Mouse (Mus musculus): ENCODE measurements around the gene Col4a3. TPM values are rescaled to one million over a fixed set of nuclear protein-coding genes. Genes with fewer than 3 reads are reported as not detected.
A peak's percentile ranks its signal among the peaks of the same experiment; 100 is the strongest.

The Col4a3 gene
- total RNA-seq, 1 experiment from 2014 or later = not detected

GRCm38 (mm10) chr1:82726482-82726881, 139.8 kb downstream of the Col4a3 start:
- no peak for ATAC-seq (replicated peaks in 1 of 2; ENCODE audit: insufficient read depth in 1 of 2, low FRiP score in 2 of 2, low TSS enrichment in 1 of 2, low read depth in 1 of 2, poor library complexity in 2 of 2, severe bottlenecking in 2 of 2)

DNA sequence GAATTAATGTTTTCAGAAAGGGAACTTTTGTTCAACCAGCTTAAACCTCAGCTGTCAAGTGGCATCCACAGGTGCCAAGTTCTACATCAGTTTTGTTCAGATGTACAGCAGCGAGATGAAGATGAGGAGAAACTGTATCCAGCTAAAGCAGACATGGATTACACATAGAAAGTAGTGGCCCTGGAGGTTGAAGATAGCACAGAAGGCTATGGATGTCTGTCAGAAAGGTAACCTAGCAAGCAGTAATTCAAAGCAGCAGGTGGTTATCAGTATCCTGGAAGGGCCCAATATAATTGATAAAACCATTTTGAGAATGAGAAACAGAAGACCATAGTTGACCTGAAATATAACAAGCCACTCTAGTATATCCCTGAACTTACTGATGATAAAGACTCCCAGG, 146.6 kb downstream of the Col4a3 start:
- ATAC-seq (replicated peaks in 1 of 2; ENCODE audit: insufficient read depth in 1 of 2, low FRiP score in 2 of 2, low TSS enrichment in 1 of 2, low read depth in 1 of 2, poor library complexity in 2 of 2, severe bottlenecking in 2 of 2) = no peak

DNA sequence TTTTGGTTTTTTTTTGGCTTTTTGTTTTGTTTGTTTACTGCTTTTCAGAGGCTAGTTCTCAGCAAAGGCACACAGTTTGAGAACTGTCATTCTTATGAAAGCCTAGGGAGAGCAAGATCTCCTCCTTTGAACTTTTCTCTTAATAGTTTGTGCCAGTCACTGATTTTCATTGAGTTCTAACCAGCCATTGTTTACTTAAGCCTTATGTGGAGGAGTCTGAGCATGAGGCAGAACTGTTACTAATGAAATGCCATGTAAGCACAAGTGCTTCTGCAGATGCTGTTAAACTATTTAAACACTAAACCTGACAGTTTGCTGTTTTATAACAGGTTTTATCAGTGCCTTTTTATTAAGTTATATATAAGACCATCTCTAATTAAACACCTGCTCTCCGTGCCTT, 151.3 kb downstream of the Col4a3 start:
- ATAC-seq (replicated peaks in 1 of 2; ENCODE audit: insufficient read depth in 1 of 2, low FRiP score in 2 of 2, low TSS enrichment in 1 of 2, low read depth in 1 of 2, poor library complexity in 2 of 2, severe bottlenecking in 2 of 2) = no peak

- ATAC-seq (replicated peaks in 1 of 2; ENCODE audit: insufficient read depth in 1 of 2, low FRiP score in 2 of 2, low TSS enrichment in 1 of 2, low read depth in 1 of 2, poor library complexity in 2 of 2, severe bottlenecking in 2 of 2) = no peak
These were observed 154.8 kb downstream of the Col4a3 start for GRCm38 (mm10) chr1:82741539-82741938.

DNA sequence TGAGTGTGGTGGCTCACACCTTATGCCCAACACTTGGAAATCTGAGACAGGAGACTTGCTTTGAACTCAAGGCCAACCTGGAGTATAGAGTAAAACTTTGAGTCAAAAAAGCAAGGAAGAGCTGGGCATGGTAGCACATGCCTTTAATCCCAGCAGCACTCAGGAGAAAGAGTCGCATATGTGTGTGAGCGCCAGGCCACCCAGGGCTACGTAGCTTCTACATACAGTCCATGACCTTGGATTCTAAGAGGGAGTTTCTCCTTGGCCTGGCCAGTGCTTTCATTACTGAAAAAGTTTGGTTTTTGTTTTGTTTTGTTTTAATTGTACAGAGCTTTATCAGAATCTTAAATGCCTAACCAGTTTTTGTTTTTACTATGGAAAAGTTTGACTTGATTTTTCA, 157.2 kb downstream of the Col4a3 start:
- no peak for ATAC-seq (replicated peaks in 1 of 2; ENCODE audit: insufficient read depth in 1 of 2, low FRiP score in 2 of 2, low TSS enrichment in 1 of 2, low read depth in 1 of 2, poor library complexity in 2 of 2, severe bottlenecking in 2 of 2)

DNA sequence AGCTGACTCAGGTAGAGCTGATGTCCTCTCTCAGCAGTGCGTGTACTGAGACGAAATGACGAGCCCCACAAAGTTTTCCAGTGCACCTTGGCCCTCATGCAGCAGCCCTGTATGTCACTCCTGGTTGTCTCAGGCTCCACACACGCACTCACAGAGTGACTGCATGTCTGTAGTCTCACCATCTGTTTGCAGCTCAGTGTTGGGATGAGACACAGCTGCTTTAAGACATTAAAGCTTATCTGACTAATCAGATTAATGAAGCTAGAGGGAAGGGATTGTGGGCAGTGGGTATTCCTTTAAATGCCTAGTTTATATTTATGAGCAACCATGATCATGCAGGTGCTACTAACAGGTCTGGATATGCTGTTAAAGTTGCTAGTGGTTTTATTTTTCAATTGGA, 159.7 kb downstream of the Col4a3 start:
- ATAC-seq (replicated peaks in 1 of 2; ENCODE audit: insufficient read depth in 1 of 2, low FRiP score in 2 of 2, low TSS enrichment in 1 of 2, low read depth in 1 of 2, poor library complexity in 2 of 2, severe bottlenecking in 2 of 2) = no peak

GRCm38 (mm10) chr1:82747714-82748452, 161.2 kb downstream of the Col4a3 start:
- ATAC-seq (replicated peaks in 1 of 2; ENCODE audit: insufficient read depth in 1 of 2, low FRiP score in 2 of 2, low TSS enrichment in 1 of 2, low read depth in 1 of 2, poor library complexity in 2 of 2, severe bottlenecking in 2 of 2) = no peak

DNA sequence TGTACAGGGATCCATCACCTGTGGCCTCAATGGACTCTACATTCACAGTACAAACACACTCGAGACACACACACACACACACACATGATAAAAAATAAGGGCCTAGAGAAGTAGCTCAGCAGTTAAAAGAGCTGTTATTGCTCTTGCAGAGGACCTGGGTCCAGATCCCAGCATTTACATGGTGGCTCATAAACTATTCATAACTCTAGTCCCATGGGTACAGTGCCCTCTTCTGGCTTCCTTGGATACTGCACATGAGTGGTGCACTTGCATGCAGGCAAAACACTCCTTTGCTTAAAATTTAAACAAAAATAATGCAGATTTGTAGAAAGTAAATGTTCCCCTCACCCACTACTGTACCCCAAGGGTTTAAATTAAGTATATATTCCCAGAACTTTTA, 172.8 kb downstream of the Col4a3 start:
- ATAC-seq (replicated peaks in 1 of 2; ENCODE audit: insufficient read depth in 1 of 2, low FRiP score in 2 of 2, low TSS enrichment in 1 of 2, low read depth in 1 of 2, poor library complexity in 2 of 2, severe bottlenecking in 2 of 2) = no peak

DNA sequence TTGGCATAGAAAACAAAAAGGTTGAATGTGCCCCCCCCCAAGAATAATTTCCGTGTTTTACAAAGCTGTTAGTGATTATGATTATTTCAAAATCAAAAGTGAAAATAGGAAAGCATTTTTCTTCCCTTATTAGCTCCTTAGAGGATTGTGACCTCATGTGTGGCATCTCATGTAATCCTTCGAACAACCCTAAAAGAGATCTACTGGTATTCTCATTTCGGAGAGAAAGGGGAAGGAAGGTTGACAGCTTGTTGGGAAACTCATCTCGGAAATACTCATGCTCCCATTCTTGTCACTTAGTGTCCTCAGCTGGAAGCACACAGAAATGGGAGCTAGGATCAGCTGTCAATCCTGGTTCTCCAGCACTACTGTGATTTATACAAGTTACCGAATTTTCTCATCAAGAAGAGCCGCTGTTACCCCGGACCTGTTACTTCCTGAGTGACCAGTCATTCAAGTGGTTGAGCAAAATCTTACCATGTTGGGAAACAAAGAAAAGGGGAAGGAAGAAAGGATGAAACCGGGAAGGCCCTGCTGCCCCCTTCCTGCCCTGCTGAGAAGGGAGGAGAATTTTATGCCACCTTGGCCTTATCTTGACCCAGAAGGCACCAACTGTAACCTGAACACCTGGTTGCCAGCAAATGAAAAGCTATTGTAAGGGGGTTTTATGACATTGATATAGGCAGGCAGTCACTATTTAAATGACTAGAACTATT, 174.9 kb downstream of the Col4a3 start:
- peak; percentile 53 to 65; a peak in 3 of 4 replicates for ATAC-seq (replicated peaks in 1 of 2; ENCODE audit: insufficient read depth in 1 of 2, low FRiP score in 2 of 2, low TSS enrichment in 1 of 2, low read depth in 1 of 2, poor library complexity in 2 of 2, severe bottlenecking in 2 of 2)

GRCm38 (mm10) chr1:82762274-82762673, 175.6 kb downstream of the Col4a3 start:
- ATAC-seq (replicated peaks in 1 of 2; ENCODE audit: insufficient read depth in 1 of 2, low FRiP score in 2 of 2, low TSS enrichment in 1 of 2, low read depth in 1 of 2, poor library complexity in 2 of 2, severe bottlenecking in 2 of 2) = no peak

DNA sequence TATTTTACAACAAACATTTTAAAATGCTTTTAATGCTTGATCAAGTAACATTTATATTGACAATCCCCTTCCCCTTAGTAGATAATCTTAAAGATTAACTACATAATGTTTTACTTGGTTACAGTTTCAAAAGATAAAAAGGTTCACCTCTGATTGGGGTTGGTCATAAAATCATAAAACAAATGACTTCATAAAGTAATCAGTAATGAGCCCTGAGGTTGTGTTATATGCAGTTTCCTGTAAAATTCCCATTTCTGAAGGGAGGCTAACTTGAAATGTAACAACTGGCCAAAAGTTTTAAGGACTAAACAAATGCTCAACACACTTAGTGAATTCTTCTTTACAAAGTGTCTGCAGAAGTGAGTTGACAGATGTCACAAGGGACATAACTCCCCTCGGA, 179.5 kb downstream of the Col4a3 start:
- no peak for ATAC-seq (replicated peaks in 1 of 2; ENCODE audit: insufficient read depth in 1 of 2, low FRiP score in 2 of 2, low TSS enrichment in 1 of 2, low read depth in 1 of 2, poor library complexity in 2 of 2, severe bottlenecking in 2 of 2)

GRCm38 (mm10) chr1:82766641-82767040, 179.9 kb downstream of the Col4a3 start:
- no peak for ATAC-seq (replicated peaks in 1 of 2; ENCODE audit: insufficient read depth in 1 of 2, low FRiP score in 2 of 2, low TSS enrichment in 1 of 2, low read depth in 1 of 2, poor library complexity in 2 of 2, severe bottlenecking in 2 of 2)

DNA sequence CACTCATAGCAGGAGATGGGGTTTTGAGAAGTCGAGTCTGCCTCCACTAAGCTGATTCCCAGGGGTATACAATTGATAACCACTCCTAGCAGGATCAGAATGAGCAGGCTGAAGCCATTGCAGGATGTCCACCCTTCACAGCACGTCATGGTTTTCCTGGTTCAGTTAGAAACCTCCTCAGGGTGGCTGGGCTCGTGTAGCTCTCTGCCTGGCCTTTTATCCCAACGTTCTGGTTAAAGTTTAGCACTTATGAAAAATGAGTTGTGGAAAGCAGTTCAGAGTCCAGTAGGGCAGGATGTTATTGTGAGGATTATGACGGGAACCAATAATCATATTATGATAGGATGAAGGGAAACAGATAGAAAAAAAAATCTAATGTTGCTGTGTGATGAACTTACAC, 181.5 kb downstream of the Col4a3 start, which contains the start of gene Tm4sf20:
Gene Tm4sf20 (minus strand): TSS at position 193 of the 400 bp plus-strand sequence.
- ATAC-seq (replicated peaks in 1 of 2; ENCODE audit: insufficient read depth in 1 of 2, low FRiP score in 2 of 2, low TSS enrichment in 1 of 2, low read depth in 1 of 2, poor library complexity in 2 of 2, severe bottlenecking in 2 of 2) = no peak

- no peak for ATAC-seq (replicated peaks in 1 of 2; ENCODE audit: insufficient read depth in 1 of 2, low FRiP score in 2 of 2, low TSS enrichment in 1 of 2, low read depth in 1 of 2, poor library complexity in 2 of 2, severe bottlenecking in 2 of 2)
These were observed 184.4 kb downstream of the Col4a3 start, which contains the start of gene Gm47791 for GRCm38 (mm10) chr1:82771022-82771586. Gene Gm47791 (minus strand): TSS chr1:82771243.

Other genes starting within 250 kb of the Col4a3 start
- gene Col4a4, start 72 bp upstream of the Col4a3 start, total RNA-seq (2017) = not detected in 2 replicates
- 91.7 and 112 TPM in 2 replicates for gene Mff, start 138.0 kb downstream of the Col4a3 start, total RNA-seq (2017)
- gene Tm4sf20, start 181.5 kb downstream of the Col4a3 start, total RNA-seq (2017) = not detected in 2 replicates
- gene Gm47791, start 184.3 kb downstream of the Col4a3 start, total RNA-seq (2017) = not detected in 2 replicates